8 mouse cellular contexts compared by ENCODE assay signal in genomic region chr19:42163764-42164163, GRCm38 (mm10). TPM values are rescaled to one million over a fixed set of nuclear protein-coding genes. Genes with fewer than 3 reads are reported as not detected.
DNase-seq lines count a peak whose midpoint lies in the region; ATAC-seq and TF ChIP-seq lines count a peak whose summit lies in the region.

Zfyve27 (plus strand) TSS chr19:42163951.

- no peak for TF ChIP-seq CTCF in cortical plate, adult 2 months (IDR thresholded peaks at IDR 0.05; ENCODE audit: extremely low read depth, insufficient read depth, low read length)
- TF ChIP-seq CTCF in small intestine, adult 2 months (IDR thresholded peaks at IDR 0.05; ENCODE audit: extremely low read depth, insufficient read length, insufficient replicate concordance, low read depth, low read length): no peak

- no peak for TF ChIP-seq POLR2A in cortical plate, adult 2 months (IDR thresholded peaks at IDR 0.05; ENCODE audit: extremely low read depth, insufficient read depth, low read length)
- no peak for TF ChIP-seq POLR2A in small intestine, adult 2 months (IDR thresholded peaks at IDR 0.05; ENCODE audit: low read depth, low read length)

- peaks cover 11% of the 10 kb centered on the region; the same call in 1 of the 2 replicates for H3K27me3 ChIP-seq in lung, embryonic 15.5 days
- H3K27me3 ChIP-seq in heart, embryonic 13.5 days (replicated peaks): peaks cover 30% of the 10 kb centered on the region
- H3K27me3 ChIP-seq in small intestine, adult 2 months (ENCODE audit: control insufficient read depth, insufficient read depth, low read length): 0 out of 2 replicates have a peak, but pooled peaks cover 3% of the 10 kb centered on the region

- no peak within 1 kb of the TSS for H3K27ac ChIP-seq in lung, embryonic 15.5 days
- no peak within 1 kb of the TSS for H3K27ac ChIP-seq in cortical plate, adult 2 months (ENCODE audit: insufficient read depth, low read length)
- H3K27ac ChIP-seq in heart, embryonic 13.5 days (replicated peaks): no peak within 1 kb of the TSS
- H3K27ac ChIP-seq in small intestine, adult 2 months (ENCODE audit: insufficient read depth, low read depth, low read length): no peak within 1 kb of the TSS

- no peak within 1 kb of the TSS for H3K4me3 ChIP-seq in lung, embryonic 15.5 days
- no peak within 1 kb of the TSS for H3K4me3 ChIP-seq in cortical plate, adult 2 months (ENCODE audit: insufficient read depth, low read length)
- no peak within 1 kb of the TSS for H3K4me3 ChIP-seq in heart, embryonic 13.5 days
- no peak within 1 kb of the TSS for H3K4me3 ChIP-seq in small intestine, adult 2 months (ENCODE audit: low read depth, low read length)

- WGBS in lung, embryonic 15.5 days: 34% methylated on average over 5 of the region's 5 CpGs
- 56% methylated on average over 5 of the region's 5 CpGs for WGBS in heart, embryonic 13.5 days
- 51% methylated on average over 5 of the region's 5 CpGs for WGBS in small intestine, adult 2 months

- H3K4me1 ChIP-seq in lung, embryonic 15.5 days: peaks cover 14% of the 10 kb centered on the region; the same call in 1 of the 2 replicates
- peaks cover 3% of the 10 kb centered on the region for H3K4me1 ChIP-seq in cortical plate, adult 2 months (ENCODE audit: control insufficient read depth, insufficient read depth, low read length)
- H3K4me1 ChIP-seq in heart, embryonic 13.5 days: peaks cover 6% of the 10 kb centered on the region
- peaks cover 4% of the 10 kb centered on the region; the same call in 1 of the 2 replicates for H3K4me1 ChIP-seq in small intestine, adult 2 months (ENCODE audit: control insufficient read depth, insufficient read depth, insufficient read length, low read length)

- no peak for DNase-seq in lung, postnatal 36 days
- no peak for DNase-seq in left cerebral cortex, postnatal 10 days (ENCODE audit: extremely low spot score in 1 of 2, low spot score in 2 of 2)
- no peak for DNase-seq in urinary bladder, postnatal 4 days (ENCODE audit: low spot score in 2 of 2)
- no peak for DNase-seq in adipocyte (ENCODE audit: low spot score)

- intact Hi-C loops in left cerebral cortex, postnatal 10 days (cut with DNase I): no loop called here

- ATAC-seq in lung, embryonic 15.5 days (ENCODE audit: borderline replicate concordance, extremely low read depth, low FRiP score, low TSS enrichment): no peak
- ATAC-seq in heart, embryonic 13.5 days (ENCODE audit: extremely low read depth, insufficient number of reproducible peaks, low FRiP score, low TSS enrichment): no peak

- H3K36me3 ChIP-seq in lung, embryonic 15.5 days: no peaks in the 10 kb centered on the region
- no peaks in the 10 kb centered on the region for H3K36me3 ChIP-seq in heart, embryonic 13.5 days
- H3K36me3 ChIP-seq in small intestine, adult 2 months (ENCODE audit: control insufficient read depth, insufficient read depth, low read length): no peaks in the 10 kb centered on the region

- H3K9me3 ChIP-seq in lung, embryonic 15.5 days: no peaks in the 10 kb centered on the region
- no peaks in the 10 kb centered on the region for H3K9me3 ChIP-seq in heart, embryonic 13.5 days

- H3K4me2 ChIP-seq in lung, embryonic 15.5 days: no peak within 1 kb of the TSS
- no peak within 1 kb of the TSS for H3K4me2 ChIP-seq in heart, embryonic 13.5 days

- no peak within 1 kb of the TSS for H3K9ac ChIP-seq in lung, embryonic 15.5 days
- no peak within 1 kb of the TSS for H3K9ac ChIP-seq in heart, embryonic 13.5 days

RNA-seq across cellular contexts. Expression of gene Zfyve27, which starts in this region (rescaled TPM):
- 23.3 and 28.2 TPM in 2 replicates for polyA plus RNA-seq in lung, embryonic 15.5 days (2015; fragmentation: Nextera tagmentation; extraction: Ambion mirVana)
- 107 and 126 TPM in 2 replicates for polyA plus RNA-seq in cortical plate, adult 2 months (2012; rRNA removed)
- polyA plus RNA-seq in heart, embryonic 13.5 days (2015; fragmentation: Nextera tagmentation; extraction: Ambion mirVana): 20.2 and 22.2 TPM in 2 replicates
- total RNA-seq in left cerebral cortex, postnatal 10 days (2021): 100 to 1,000 TPM in 1 of 2 experiments, 10 to 100 TPM in 1; 93.9 to 100 TPM
- polyA plus RNA-seq in small intestine, adult 2 months (2012; rRNA removed): 11.5 and 24.0 TPM in 2 replicates
